Mouse (Mus musculus) ZHBTc4 (cell line): Measurements from ENCODE around the gene Prps2.
"Not testable (repeated sequence)": the region's sequence is repeated elsewhere in the genome, so short reads cannot be mapped to it uniquely, and the experiment has no call there.

Experiments used
- DNase-seq: peaks from one replicate; pipeline ENCODE4 v3.0.0-alpha.2; 2011; ENCODE audit warnings: low read depth, low spot score

The Prps2 gene

DNA sequence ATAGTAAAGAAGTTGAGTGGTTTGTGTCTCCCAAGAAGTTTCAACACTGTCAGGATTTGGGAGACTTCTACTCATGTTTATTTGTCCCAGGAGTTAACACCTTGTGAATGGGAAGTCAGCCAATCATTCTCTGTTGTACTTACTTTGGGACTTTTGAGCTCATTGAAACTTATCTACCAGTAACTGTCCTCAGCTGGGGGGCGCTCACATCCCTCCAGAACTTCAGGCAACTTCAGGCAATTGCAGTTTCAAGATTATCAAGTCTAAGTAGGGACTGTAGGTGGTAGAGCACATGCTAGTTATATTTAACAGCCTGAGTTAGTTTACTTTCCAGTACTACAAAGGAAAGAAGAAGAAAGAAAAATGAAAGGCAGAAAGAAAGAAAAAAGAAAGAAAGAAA lies 58.8 kb downstream of the Prps2 start:
- DNase-seq, result no peak

DNA sequence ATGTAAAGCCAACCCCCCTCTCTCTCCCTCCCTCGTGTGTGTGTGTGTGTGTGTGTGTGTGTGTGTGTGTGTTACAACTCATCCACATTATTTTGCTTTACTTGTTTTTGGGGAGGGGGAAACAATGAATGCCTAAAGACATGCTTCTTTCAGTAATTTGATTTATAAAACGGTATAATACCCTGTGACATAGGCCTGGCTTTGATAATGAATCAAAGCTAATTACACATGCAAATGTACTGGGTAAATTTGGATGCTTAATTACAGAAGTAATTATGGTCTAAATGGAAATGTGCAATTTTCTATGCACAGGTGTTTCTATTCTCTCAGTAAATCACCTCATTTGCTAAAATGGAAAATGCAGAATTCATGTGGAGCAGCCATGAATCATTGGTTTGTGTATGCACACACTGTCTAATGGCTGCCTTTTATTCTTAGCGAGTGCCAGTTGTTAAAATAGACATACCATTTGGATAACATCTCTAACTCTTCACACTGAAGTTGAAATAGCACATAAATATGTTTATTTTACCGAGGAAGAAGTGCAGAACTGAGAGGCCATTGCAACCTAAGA lies 61.2 kb downstream of the Prps2 start:
- no peak for DNase-seq

DNA sequence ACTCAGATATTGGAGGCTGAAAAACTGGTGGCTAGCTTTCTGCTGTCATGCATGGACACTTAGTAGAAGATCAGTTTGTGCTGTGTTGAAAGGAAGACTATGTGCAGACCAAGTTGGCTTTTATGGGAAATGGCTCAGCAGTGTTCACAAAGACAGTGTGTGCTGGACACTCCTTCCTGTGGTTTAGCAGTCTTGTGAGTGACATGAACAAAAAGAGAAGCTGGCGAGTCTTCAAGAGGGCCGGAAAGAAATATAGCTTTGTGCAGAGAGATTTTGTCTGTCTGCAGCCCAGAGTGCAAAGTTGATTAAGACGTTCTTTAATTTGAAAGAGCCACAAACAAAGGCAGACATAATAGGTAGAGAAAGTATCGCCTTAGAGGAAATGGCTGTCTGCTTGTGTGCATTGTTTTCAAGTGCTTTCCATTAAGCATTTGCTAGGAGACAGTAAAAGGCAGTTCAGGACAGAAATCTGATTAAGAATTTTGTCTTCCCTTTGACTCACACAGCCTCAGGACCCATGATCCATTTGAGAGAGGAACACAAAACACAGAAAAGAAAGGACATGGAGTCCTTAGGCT lies 63.6 kb downstream of the Prps2 start:
- DNase-seq, result no peak

DNA sequence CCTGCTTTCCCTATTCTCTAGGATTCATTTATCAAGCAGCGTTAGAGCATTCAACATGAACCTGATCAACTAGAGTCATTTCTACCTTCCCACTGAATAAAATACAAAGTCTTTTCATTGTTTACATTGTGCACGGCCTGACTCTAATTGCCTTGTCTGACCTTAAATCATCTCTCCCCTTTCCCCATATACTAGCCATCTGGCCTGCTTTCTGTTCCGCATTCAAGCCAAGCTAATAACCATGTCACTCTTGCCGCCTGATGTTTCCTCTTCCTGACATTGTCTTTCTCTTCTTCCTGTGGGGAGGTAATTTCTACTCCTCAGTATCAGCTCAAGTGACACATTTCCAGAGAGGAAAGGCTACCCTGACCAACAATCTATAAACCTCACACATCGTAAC lies 66.8 kb downstream of the Prps2 start:
- no peak for DNase-seq

DNA sequence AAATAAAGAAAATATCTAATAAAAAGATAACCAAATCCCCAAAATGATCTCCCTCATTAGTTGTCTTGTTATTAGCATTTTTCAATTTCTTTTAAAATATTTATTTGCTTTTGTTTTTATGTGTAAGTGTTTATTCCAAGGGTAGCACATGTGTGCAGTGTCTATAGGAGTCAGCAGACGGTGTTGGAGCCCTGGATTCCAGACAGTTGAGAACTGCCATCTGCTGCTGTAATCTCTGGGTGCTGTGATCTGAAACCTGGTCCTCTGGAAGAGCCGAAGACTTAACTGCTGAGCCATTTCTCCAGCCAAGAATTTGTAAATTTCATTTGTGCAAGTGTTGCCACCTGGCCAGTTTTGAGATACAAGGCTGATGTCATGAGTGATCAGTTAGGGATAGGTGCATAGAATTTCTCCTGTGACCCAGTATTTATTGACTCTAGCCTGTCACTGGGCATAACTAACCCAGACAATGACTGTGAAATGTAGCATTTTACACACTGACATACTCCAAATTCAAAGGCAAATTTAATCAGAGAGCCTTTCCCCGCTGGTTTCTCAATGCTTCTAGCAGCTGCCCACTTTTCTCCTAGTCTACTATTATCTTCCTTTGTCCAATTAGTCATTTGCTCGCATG lies 67.3 kb downstream of the Prps2 start:
- DNase-seq, result no peak

DNA sequence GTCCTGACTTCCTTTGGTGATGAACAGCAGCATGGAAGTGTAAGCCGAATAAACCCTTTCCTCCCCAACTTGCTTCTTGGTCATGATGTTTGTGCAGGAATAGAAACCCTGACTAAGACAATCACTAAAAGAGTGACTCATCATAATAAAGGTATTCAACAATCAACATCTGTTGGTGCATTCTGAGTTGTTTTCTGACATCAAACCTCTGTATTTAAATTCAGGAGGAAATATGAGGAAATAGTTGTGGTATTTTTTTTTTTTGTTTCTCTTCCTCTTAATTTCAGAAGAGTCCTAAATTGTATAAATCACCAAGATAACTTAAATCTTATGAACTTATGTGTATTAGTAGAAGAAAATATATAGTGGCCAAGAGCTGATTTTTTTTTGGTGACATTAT lies 80.5 kb downstream of the Prps2 start:
- not testable (repeated sequence) for DNase-seq
